Mouse (Mus musculus) liver, embryonic 14 days (tissue): ENCODE measurements around the gene Nox3. TPM values are rescaled to one million over a fixed set of nuclear protein-coding genes. Genes with fewer than 3 reads are reported as not detected.

Source experiments
- polyA plus RNA-seq: library from polyadenylated mRNA; depleted of rRNA; stranded (reverse); fragments of >200 nt; gene quantifications from 2 replicates; pipeline ENCODE4 v1.2.3, GENCODE M21; 2012; rRNA removed

Gene Nox3
- not detected in 2 replicates for polyA plus RNA-seq

DNA sequence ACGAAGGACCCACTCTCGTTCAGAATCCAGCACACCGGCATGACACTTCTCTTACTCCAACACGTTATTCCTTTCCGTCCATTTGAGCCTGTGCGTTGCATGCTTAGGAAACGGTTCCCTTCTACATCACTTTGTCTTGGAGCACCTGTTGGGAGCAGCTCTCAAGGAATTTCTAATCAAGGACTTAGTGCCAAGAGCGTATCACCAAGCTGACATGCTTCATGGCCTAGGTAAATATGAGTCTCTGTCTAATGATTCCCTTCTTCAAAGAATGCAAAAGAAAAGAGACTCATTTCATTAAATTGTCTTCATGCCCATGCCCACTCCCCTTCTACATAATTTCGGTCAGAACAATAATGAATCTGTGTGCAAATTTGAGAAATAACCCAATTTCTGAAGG, at the start of gene Nox3:
Nox3 (minus strand) TSS at position 101 of the 400 bp plus-strand sequence.

Other genes with a start within 250 kb of the Nox3 start
- gene Cldn20, start 163.7 kb downstream of the Nox3 start, polyA plus RNA-seq, result 0.08 and 0.09 TPM in 2 replicates
- gene Tfb1m, start 138.5 kb downstream of the Nox3 start, polyA plus RNA-seq, result 9.4 and 11.1 TPM in 2 replicates